Mouse (Mus musculus) liver, embryonic 11.5 days (tissue): ENCODE results near the gene Acad12. TPM values are rescaled to one million over a fixed set of nuclear protein-coding genes. Genes with fewer than 3 reads are reported as not detected.

Source experiments
- ATAC-seq: fragments of 200-750 bp; cut with Nextera tagmentation; replicated peaks from 2 replicates; pipeline ENCODE4 v1.8.0; 2017; ENCODE audit warnings: moderate number of reproducible peaks, mild to moderate bottlenecking, moderate TSS enrichment, moderate library complexity; ENCODE audit not compliant: low FRiP score
- DNase-seq: peaks from one replicate; pipeline ENCODE4 v3.0.0-alpha.2; 2017; ENCODE audit warnings: low spot score
- H3K27ac ChIP-seq: fragments of 300-500 bp; sonication (generic); 2 replicates; pipeline ENCODE4 v1.5.1; 2014; ENCODE audit warnings: mild to moderate bottlenecking, low read depth, low read length, control low read depth
- H3K27me3 ChIP-seq: fragments of 300-500 bp; sonication (generic); replicated peaks from 2 replicates; pipeline ENCODE4 v1.6.1; 2014; ENCODE audit warnings: low read length, mixed read lengths; ENCODE audit not compliant: control insufficient read depth, insufficient read depth
- H3K36me3 ChIP-seq: fragments of 300-500 bp; sonication (generic); 2 replicates; pipeline ENCODE4 v1.6.1; 2014; ENCODE audit warnings: mild to moderate bottlenecking, low read length, moderate library complexity, mixed read lengths; ENCODE audit not compliant: control insufficient read depth, insufficient read depth
- H3K4me1 ChIP-seq: fragments of 300-500 bp; sonication (generic); replicated peaks from 2 replicates; pipeline ENCODE4 v1.6.1; 2014; ENCODE audit warnings: low read length, mixed read lengths; ENCODE audit not compliant: control insufficient read depth, insufficient read depth
- H3K4me2 ChIP-seq: fragments of 300-500 bp; sonication (generic); 2 replicates; pipeline ENCODE4 v1.6.1; 2014; ENCODE audit warnings: mild to moderate bottlenecking, control low read depth, moderate library complexity
- H3K4me3 ChIP-seq: fragments of 300-500 bp; sonication (generic); 2 replicates; pipeline ENCODE4 v1.5.1; 2014; ENCODE audit warnings: low read depth, low read length, control low read depth
- H3K9ac ChIP-seq: fragments of 300-500 bp; sonication (generic); 2 replicates; pipeline ENCODE4 v1.6.1; 2014; ENCODE audit warnings: low read depth, low read length, control low read depth
- H3K9me3 ChIP-seq: fragments of 300-500 bp; sonication (generic); 2 replicates; pipeline ENCODE4 v1.6.1; 2016; ENCODE audit warnings: low read length, inconsistent platforms, mixed read lengths; ENCODE audit not compliant: control insufficient read depth
- WGBS: fragments of 180-500 bp; shearing (Covaris S2); extraction: QIAGEN DNeasy Blood & Tissue Kit; methylation state at CpG from one replicate; pipeline ENCODE4 v1.1.7; 2014; 5-methylcytosine and 5-hydroxymethylcytosine counted together
- polyA plus RNA-seq: library from polyadenylated mRNA; unstranded; fragments of >200 nt; fragmentation: Nextera tagmentation; extraction: Ambion mirVana; gene quantifications from 2 replicates; pipeline ENCODE4 v1.2.1, GENCODE M21; 2014

The Acad12 gene
- polyA plus RNA-seq, 1 experiment from 2014 or later = 3.0 TPM

DNA sequence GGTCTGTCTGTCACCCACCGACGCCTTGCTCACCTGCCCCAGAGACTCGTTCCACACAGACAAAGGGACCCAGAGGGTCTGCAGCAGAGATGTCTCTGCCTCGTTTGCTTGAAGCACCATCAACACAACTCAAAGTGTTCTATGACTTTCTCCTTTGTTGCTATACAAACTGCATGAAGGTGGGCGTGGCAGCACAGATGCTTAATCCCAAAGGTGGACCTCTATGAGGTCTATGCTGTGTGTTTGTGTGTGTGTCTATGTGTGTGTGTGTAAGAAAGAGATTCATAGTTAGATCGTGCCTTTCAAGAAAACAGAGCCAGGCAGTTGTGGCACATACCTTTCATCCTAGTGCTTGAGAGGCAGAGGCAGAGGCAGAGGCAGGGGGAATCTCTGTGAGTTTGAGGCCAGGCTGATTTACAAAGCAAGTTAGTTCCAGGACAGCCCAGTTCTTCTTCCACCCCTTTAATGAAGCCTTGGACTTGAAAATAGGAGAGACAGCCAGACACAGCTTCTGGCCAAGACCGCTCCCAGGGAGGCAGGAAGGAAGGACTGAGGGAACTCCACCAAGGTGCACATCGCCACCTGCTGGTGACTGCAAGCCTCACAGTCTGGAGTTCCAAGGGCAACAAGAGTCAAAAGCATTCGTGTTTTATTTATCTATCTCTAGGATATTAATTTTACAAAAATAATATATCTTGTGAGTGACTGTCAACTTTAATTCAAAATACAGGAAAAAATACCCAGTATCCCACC, 17.0 kb downstream of the Acad12 start:
- H3K36me3 ChIP-seq = no peaks in the 10 kb centered on the region
- ATAC-seq (peak; percentile 60; the same call in 1 of the 2 replicates), DNase-seq (peak; percentile 75)
- peaks cover 4% of the 10 kb centered on the region; the same call in 1 of the 2 replicates for H3K4me1 ChIP-seq
- 29% methylated on average over 9 of the region's 9 CpGs for WGBS
- H3K27me3 ChIP-seq = no peaks in the 10 kb centered on the region
- no peak overlapping the region for H3K4me3 ChIP-seq
- no peak overlapping the region for H3K9ac ChIP-seq
- no peak overlapping the region for H3K27ac ChIP-seq
- H3K4me2 ChIP-seq = no peak overlapping the region
- no peaks in the 10 kb centered on the region for H3K9me3 ChIP-seq

DNA sequence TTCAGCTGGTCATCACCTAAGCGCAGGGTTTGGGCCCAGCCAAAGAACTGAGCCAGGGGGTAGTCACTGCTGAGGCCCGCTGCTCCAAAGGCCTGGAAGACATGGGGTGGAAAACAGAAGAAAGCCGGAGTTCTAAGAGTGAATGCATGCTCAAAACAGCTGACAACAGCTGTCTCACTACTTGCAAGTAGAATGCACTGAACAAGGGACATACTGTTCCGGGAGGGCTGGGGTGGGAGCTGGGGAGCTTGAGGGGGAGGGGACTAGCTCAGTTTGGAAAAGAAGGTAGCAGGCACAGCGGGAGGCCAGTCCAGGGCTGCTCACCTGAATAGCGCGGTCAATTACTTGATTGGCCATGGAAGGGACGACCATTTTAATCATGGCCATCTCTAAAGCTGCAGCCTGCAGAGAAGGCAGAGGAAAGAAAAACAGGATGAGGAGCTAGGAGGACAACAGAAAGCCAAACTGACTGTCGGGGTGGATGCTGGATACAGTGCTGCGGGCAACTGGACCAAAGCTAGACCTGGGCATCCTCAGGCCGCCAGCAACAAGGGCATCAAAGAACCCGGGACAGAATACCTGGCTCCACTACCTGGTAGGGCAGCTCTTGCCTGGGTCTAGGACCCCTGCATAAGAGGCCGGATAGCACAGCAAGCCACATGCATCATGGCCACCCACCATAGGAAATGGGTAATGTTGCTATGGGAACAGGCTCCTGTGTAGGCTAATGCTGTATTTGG, 19.7 kb downstream of the Acad12 start:
- WGBS = 70% methylated on average over 13 of the region's 13 CpGs
- Histone ChIP-seq H3K4me1 (peaks cover 12% of the 10 kb centered on the region), H3K4me3 (no peak overlapping the region), H3K36me3 (no peaks in the 10 kb centered on the region), H3K27ac (no peak overlapping the region), H3K4me2 (no peak overlapping the region), H3K9me3 (no peaks in the 10 kb centered on the region), H3K27me3 (no peaks in the 10 kb centered on the region), H3K9ac (no peak overlapping the region)
- DNase-seq = no peak
- no peak for ATAC-seq

DNA sequence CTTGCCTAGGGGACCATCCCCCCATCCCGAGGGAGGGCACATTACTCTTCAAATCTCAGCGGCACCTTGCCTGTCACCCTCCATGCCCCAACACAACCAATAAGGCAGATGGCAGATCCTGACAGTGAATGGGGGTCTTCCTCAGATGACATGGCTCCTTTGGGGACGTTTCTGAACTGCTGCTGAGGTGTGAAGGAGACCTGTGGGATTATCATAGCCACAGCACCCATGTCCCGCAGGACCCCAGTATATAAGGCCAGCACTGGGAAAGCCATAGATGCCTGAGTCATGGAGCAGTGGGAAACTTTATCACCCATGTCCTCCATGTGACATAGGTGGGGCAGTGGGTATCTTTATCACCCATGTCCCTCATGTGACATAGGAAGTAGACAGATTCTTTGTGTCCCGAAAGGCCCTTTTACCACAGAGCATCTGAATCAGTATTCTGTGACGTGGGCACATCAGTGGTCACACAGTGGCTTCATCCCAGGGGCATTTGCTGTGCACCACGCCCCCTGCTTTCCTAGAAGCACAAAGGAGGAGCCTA, 20.7 kb downstream of the Acad12 start:
- no peaks in the 10 kb centered on the region for H3K36me3 ChIP-seq
- H3K4me1 ChIP-seq = peaks cover 13% of the 10 kb centered on the region
- H3K9me3 ChIP-seq = no peaks in the 10 kb centered on the region
- DNase-seq (no peak), ATAC-seq (no peak)
- no peak overlapping the region for H3K27ac ChIP-seq
- 68% methylated on average over 7 of the region's 7 CpGs for WGBS
- no peak overlapping the region for H3K9ac ChIP-seq
- H3K4me3 ChIP-seq = no peak overlapping the region
- no peak overlapping the region for H3K4me2 ChIP-seq
- no peaks in the 10 kb centered on the region for H3K27me3 ChIP-seq

DNA sequence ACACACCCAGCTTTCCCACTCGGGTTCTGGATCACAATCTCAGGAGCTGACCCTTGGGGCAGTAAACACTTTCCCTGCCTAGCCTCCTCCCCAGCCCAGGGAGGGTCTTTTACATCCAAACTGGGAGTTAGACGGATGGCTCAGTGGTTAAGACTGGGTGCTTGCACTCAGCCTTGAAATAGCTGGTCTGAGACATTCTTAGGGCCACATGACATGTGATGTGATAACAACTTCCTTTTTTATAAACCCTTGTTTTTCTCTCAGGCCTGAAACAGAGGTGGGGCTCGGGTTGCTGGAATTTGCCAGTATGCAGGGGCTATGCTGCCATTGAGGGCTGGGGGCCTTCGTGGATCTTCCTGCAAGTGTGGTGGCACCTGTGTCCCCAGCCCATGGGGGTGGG, 21.4 kb downstream of the Acad12 start:
- Histone ChIP-seq H3K27me3 (no peaks in the 10 kb centered on the region), H3K4me1 (peaks cover 19% of the 10 kb centered on the region), H3K4me3 (no peak overlapping the region), H3K9me3 (no peaks in the 10 kb centered on the region), H3K27ac (no peak overlapping the region), H3K9ac (no peak overlapping the region), H3K4me2 (no peak overlapping the region), H3K36me3 (no peaks in the 10 kb centered on the region)
- 55% methylated on average over 4 of the region's 4 CpGs for WGBS
- no peak for DNase-seq
- ATAC-seq = no peak

DNA sequence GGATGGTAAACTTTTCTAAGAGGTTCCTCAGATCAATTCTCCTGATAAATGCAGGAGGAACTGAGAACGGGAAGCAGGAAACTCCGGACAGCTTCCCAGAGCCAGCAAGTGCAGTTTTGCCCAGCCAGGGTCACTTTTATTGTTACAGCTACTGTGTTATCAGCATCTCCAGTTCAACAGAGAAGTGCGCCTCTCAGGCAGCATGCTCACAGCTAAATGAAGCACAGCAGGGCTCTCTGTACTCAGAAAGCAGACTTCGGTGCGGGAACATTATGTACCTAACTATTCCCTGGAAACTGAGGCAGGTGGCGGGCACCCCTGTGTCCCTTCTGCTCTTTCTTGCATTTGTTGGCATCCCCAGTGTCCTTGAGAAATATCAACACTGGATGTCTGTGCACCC, 22.5 kb downstream of the Acad12 start:
- WGBS = 51% methylated on average over 6 of the region's 6 CpGs
- no peak for ATAC-seq
- Histone ChIP-seq H3K4me3 (no peak overlapping the region), H3K4me1 (peaks cover 27% of the 10 kb centered on the region), H3K36me3 (no peaks in the 10 kb centered on the region), H3K9ac (no peak overlapping the region), H3K9me3 (no peaks in the 10 kb centered on the region), H3K27ac (no peak overlapping the region), H3K27me3 (no peaks in the 10 kb centered on the region), H3K4me2 (no peak overlapping the region)
- DNase-seq = no peak

DNA sequence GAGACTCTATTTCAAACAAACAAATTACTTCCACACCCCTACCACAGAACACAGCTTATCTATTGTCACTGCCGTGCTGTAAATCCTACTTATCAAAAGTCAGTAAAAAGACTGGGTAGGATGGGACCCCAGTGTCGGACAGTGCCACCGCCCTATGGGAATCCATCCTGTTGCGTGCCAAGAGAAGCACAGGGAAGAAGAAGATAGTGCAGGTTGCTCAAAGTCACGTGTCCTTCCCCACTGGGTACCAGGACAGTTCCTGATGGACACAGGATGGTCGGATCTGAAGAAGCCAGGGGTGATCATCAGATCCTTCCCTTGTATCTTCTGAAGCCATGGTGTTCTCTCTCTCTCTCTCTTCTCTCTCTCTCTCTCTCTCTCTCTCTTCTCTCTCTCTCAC, 23.0 kb downstream of the Acad12 start:
- no peak overlapping the region for H3K4me2 ChIP-seq
- H3K27ac ChIP-seq = no peak overlapping the region
- peaks cover 29% of the 10 kb centered on the region for H3K4me1 ChIP-seq
- no peak overlapping the region for H3K4me3 ChIP-seq
- DNase-seq = no peak
- ATAC-seq = no peak
- H3K27me3 ChIP-seq = no peaks in the 10 kb centered on the region
- WGBS = 53% methylated on average over 6 of the region's 6 CpGs
- H3K9me3 ChIP-seq = no peaks in the 10 kb centered on the region
- no peaks in the 10 kb centered on the region for H3K36me3 ChIP-seq
- no peak overlapping the region for H3K9ac ChIP-seq

DNA sequence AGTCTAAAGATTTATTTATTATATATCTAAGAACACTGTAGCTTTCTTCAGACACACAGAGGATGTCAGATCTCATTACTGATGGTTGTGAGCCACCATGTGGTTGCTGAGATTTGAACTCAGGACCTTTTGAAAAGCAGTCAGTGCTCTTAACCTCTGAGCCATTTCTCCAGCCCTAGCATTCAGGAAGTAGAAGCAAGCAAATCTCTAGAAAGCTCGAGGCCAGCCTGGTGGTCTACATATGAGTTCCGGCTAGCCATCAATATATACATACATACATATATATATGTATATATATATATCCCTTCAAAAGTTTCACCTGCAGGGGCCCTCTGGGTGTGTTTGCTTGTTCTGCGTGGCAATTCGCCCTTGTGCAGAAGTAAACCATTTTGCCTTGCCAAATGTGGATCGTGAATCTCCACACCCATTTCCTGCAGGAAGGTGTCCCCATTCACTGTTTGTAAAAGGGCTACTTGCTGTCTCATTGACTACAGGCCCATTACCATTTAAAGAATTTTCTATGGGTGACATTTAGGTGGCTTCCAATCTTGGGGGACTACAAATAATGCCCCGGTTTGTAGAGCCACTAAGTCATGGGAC, 23.9 kb downstream of the Acad12 start:
- Histone ChIP-seq H3K4me1 (peaks cover 29% of the 10 kb centered on the region), H3K9ac (no peak overlapping the region), H3K9me3 (no peaks in the 10 kb centered on the region), H3K4me2 (peak overlapping the region; percentile 97), H3K27ac (no peak overlapping the region), H3K36me3 (no peaks in the 10 kb centered on the region), H3K27me3 (no peaks in the 10 kb centered on the region), H3K4me3 (no peak overlapping the region)
- 75% methylated on average over 6 of the region's 6 CpGs for WGBS
- no peak for DNase-seq
- no peak for ATAC-seq

DNA sequence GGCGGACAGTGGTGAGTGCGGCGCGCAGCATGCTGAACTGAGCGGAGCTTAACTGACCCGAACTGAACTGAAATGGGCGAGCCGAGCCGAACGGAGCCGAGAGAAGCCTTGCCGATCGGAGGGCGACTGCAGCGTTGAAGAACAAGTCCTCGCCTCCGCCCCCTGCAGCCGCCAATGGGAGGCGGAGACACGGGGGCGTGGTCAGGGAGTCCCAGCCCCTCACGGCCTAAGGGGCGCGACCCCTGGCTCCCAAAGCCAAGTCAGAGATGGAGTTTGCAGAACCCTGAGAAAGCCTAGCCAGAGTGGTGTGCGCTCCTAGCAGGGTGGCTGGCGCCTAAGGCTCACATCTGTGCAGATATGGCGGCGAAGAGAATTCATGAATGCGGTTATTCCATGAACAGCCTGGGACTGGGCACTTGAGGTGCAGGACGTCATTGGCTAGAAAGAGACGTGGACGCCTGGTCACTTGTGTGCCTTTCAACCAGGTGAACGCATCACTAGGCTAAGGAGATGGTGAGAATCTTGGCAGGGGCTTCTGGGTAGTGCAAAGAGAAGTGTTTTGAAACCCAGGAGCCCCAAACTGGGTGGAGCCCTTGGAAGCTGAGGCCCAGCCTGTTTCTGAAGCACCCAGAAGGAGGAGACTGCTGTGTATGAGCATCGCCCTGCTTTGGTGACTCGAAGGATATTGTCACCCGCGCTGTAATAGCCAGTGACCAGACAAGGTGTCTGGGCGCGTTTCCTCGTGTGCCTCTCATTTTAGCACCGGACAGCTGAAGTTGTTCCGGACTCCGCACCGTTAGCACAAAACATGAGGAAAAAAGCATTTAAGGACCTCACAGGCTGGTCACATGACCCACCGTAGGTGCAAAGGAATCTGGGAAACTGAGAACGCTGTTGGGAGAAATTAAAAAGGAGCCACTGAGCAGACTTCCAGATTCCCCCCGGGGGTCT, 25.0 kb downstream of the Acad12 start, which contains the start of gene Aldh2:
Aldh2 (minus strand) TSS at position 374 of the 951 bp plus-strand sequence.
- Histone ChIP-seq H3K27ac (peak within 1 kb of the TSS; percentile 88), H3K27me3 (no peaks in the 10 kb centered on the region), H3K4me3 (peak within 1 kb of the TSS; percentile 89), H3K9me3 (no peaks in the 10 kb centered on the region), H3K4me2 (peak within 1 kb of the TSS; percentile 97), H3K9ac (peak within 1 kb of the TSS; percentile 86), H3K36me3 (no peaks in the 10 kb centered on the region), H3K4me1 (peaks cover 29% of the 10 kb centered on the region)
- DNase-seq (peak; percentile 86), ATAC-seq (peak; percentile 90)
- WGBS = 2% methylated on average over 47 of the region's 47 CpGs
